Mouse (Mus musculus) midbrain, postnatal 0 days (tissue): ENCODE results near the gene Tnnc2. TPM values are rescaled to one million over a fixed set of nuclear protein-coding genes. Genes with fewer than 3 reads are reported as not detected.

Experiments
- ATAC-seq: fragments of 200-750 bp; cut with Nextera tagmentation; 2 replicates; pipeline ENCODE4 v1.8.0; 2017; ENCODE audit warnings: moderate number of reproducible peaks, mild to moderate bottlenecking, moderate TSS enrichment, moderate library complexity; ENCODE audit not compliant: low FRiP score
- DNase-seq: peaks from one replicate; pipeline ENCODE4 v3.0.0-alpha.2; 2015; ENCODE audit warnings: low spot score
- H3K27ac ChIP-seq: fragments of 300-500 bp; sonication (generic); 2 replicates; pipeline ENCODE4 v1.5.1; 2014; ENCODE audit warnings: low read depth, mild to moderate bottlenecking, low read length, mixed read lengths
- H3K27me3 ChIP-seq: fragments of 300-500 bp; sonication (generic); 2 replicates; pipeline ENCODE4 v1.6.1; 2014; ENCODE audit warnings: low read length, control low read depth, mixed read lengths; ENCODE audit not compliant: insufficient read depth
- H3K36me3 ChIP-seq: fragments of 300-500 bp; sonication (generic); 2 replicates; pipeline ENCODE4 v1.6.1; 2014; ENCODE audit warnings: low read length, control low read depth, mixed read lengths; ENCODE audit not compliant: insufficient read depth
- H3K4me1 ChIP-seq: fragments of 300-500 bp; sonication (generic); 2 replicates; pipeline ENCODE4 v1.6.1; 2014; ENCODE audit warnings: mild to moderate bottlenecking, control low read depth, antibody characterized with exemption, low read length, mixed read lengths; ENCODE audit not compliant: insufficient read depth
- H3K4me2 ChIP-seq: fragments of 300-500 bp; sonication (generic); 2 replicates; pipeline ENCODE4 v1.6.1; 2014; ENCODE audit warnings: low read depth, mild to moderate bottlenecking, low read length, mixed read lengths; ENCODE audit not compliant: poor library complexity, severe bottlenecking
- H3K4me3 ChIP-seq: fragments of 300-500 bp; sonication (generic); 2 replicates; pipeline ENCODE4 v1.5.1; 2014; ENCODE audit warnings: low read depth, mild to moderate bottlenecking, low read length, moderate library complexity
- H3K9ac ChIP-seq: fragments of 300-500 bp; sonication (generic); replicated peaks from 2 replicates; pipeline ENCODE4 v1.6.1; 2014; ENCODE audit warnings: mild to moderate bottlenecking, low read length, moderate library complexity, mixed read lengths; ENCODE audit not compliant: poor library complexity, severe bottlenecking
- H3K9me3 ChIP-seq: fragments of 300-500 bp; sonication (generic); 2 replicates; pipeline ENCODE4 v1.6.1; 2016; ENCODE audit warnings: low read length, control low read depth
- CTCF ChIP-seq: IDR thresholded peaks from 2 replicates; pipeline ENCODE4 v1.5.1; 2016; ENCODE audit warnings: antibody characterized with exemption, mild to moderate bottlenecking
- WGBS: fragments of 180-500 bp; shearing (Covaris S2); extraction: QIAGEN DNeasy Blood & Tissue Kit; methylation state at CpG from one replicate; pipeline ENCODE4 v1.1.7; 2014; 5-methylcytosine and 5-hydroxymethylcytosine counted together
- polyA plus RNA-seq: library from polyadenylated mRNA; unstranded; fragments of >200 nt; fragmentation: Nextera tagmentation; extraction: Ambion mirVana; gene quantifications from 2 replicates; pipeline ENCODE4 v1.2.1, GENCODE M21; 2015
- total RNA-seq: library from RNA; depleted of rRNA; stranded (reverse); fragments of >200 nt; gene quantifications from 2 replicates; pipeline ENCODE4 v1.2.3, GENCODE M21; 2014

Gene Tnnc2
- total and polyA plus RNA-seq, 2 experiments from 2014 or later = 0.62 TPM; not detected in 1

GRCm38 (mm10) chr2:164767812-164768540 is 11.8 kb downstream of the Tnnc2 start:
- no peak for ATAC-seq
- peaks cover 27% of the 10 kb centered on the region for H3K36me3 ChIP-seq
- no peaks in the 10 kb centered on the region for H3K9me3 ChIP-seq
- H3K27me3 ChIP-seq = no peaks in the 10 kb centered on the region
- H3K27ac ChIP-seq = no peak overlapping the region
- DNase-seq = no peak
- no peak overlapping the region for H3K4me2 ChIP-seq
- no peak overlapping the region for H3K9ac ChIP-seq
- no peak for TF ChIP-seq CTCF
- H3K4me3 ChIP-seq = no peak overlapping the region
- H3K4me1 ChIP-seq = no peaks in the 10 kb centered on the region
- WGBS = 96% methylated on average over 15 of the region's 15 CpGs

- no peaks in the 10 kb centered on the region for H3K9me3 ChIP-seq
- WGBS = 85% methylated on average over 3 of the region's 3 CpGs
- H3K9ac ChIP-seq = no peak overlapping the region
- no peak overlapping the region for H3K27ac ChIP-seq
- ATAC-seq = no peak
- no peak overlapping the region for H3K4me3 ChIP-seq
- peaks cover 44% of the 10 kb centered on the region for H3K36me3 ChIP-seq
- DNase-seq = no peak
- TF ChIP-seq CTCF = no peak
- no peak overlapping the region for H3K4me2 ChIP-seq
- no peaks in the 10 kb centered on the region for H3K27me3 ChIP-seq
- H3K4me1 ChIP-seq = no peaks in the 10 kb centered on the region
Measured at GRCm38 (mm10) chr2:164765841-164766240, 13.9 kb downstream of the Tnnc2 start.

- Histone ChIP-seq H3K9ac (no peak overlapping the region), H3K9me3 (no peaks in the 10 kb centered on the region), H3K4me3 (no peak overlapping the region), H3K27ac (no peak overlapping the region), H3K36me3 (peaks cover 47% of the 10 kb centered on the region), H3K4me2 (no peak overlapping the region), H3K4me1 (no peaks in the 10 kb centered on the region), H3K27me3 (no peaks in the 10 kb centered on the region)
- DNase-seq (no peak), ATAC-seq (no peak)
- TF ChIP-seq CTCF = no peak
- WGBS = 90% methylated on average over 7 of the region's 7 CpGs
Measured at GRCm38 (mm10) chr2:164762593-164762992, 17.2 kb downstream of the Tnnc2 start.

GRCm38 (mm10) chr2:164761971-164762370 is 17.8 kb downstream of the Tnnc2 start:
- no peak for DNase-seq
- Histone ChIP-seq H3K9me3 (no peaks in the 10 kb centered on the region), H3K9ac (no peak overlapping the region), H3K4me3 (no peak overlapping the region), H3K4me2 (no peak overlapping the region), H3K36me3 (peaks cover 50% of the 10 kb centered on the region), H3K27me3 (no peaks in the 10 kb centered on the region), H3K4me1 (no peaks in the 10 kb centered on the region), H3K27ac (no peak overlapping the region)
- 98% methylated on average over 4 of the region's 4 CpGs for WGBS
- no peak for TF ChIP-seq CTCF
- no peak for ATAC-seq

GRCm38 (mm10) chr2:164761502-164761901 is 18.3 kb downstream of the Tnnc2 start:
- Histone ChIP-seq H3K4me2 (no peak overlapping the region), H3K36me3 (peaks cover 53% of the 10 kb centered on the region), H3K27me3 (no peaks in the 10 kb centered on the region), H3K9me3 (no peaks in the 10 kb centered on the region), H3K4me3 (no peak overlapping the region), H3K27ac (no peak overlapping the region), H3K9ac (no peak overlapping the region), H3K4me1 (no peaks in the 10 kb centered on the region)
- no peak for ATAC-seq
- peak; percentile 21 for DNase-seq
- TF ChIP-seq CTCF = no peak
- 96% methylated on average over 2 of the region's 2 CpGs for WGBS

GRCm38 (mm10) chr2:164760059-164760833 is 19.5 kb downstream of the Tnnc2 start:
- Histone ChIP-seq H3K4me3 (no peak overlapping the region), H3K27ac (no peak overlapping the region), H3K4me2 (no peak overlapping the region), H3K9ac (no peak overlapping the region), H3K9me3 (no peaks in the 10 kb centered on the region), H3K4me1 (no peaks in the 10 kb centered on the region), H3K36me3 (peaks cover 59% of the 10 kb centered on the region), H3K27me3 (no peaks in the 10 kb centered on the region)
- DNase-seq = no peak
- ATAC-seq = no peak
- no peak for TF ChIP-seq CTCF
- WGBS = 84% methylated on average over 4 of the region's 4 CpGs
